Comparison of ENCODE assay signal across 21 mouse cellular contexts in the genomic region with DNA sequence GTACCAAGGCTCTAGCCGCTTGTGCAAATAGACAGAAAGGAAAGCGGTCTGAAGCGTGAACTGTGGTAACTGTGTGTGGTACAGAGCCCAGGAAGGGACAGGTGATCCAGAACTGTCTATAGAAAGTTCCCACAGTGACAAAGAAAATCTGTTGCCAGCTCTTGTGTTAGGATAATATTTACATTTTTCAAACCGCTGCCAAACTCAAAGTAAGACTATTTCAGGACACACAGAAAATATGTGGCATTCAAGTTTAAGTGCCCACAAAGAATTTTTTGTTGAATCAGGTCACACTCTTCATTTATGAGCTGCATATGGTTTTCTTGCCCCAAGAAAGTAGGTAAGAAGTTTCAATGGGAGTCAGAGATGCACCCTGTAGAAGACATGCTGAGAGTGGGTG. TPM values are rescaled to one million over a fixed set of nuclear protein-coding genes. Genes with fewer than 3 reads are reported as not detected.
"Had no signal": no experiment of that assay in that cellular context is flagged by ENCODE, and none has a peak within 500 bp of the region (broad histone marks: within the 10 kb centered on the region; RNA-seq: fewer than 3 reads in every experiment).

No protein-coding gene starts in this region.

- H3K27ac ChIP-seq: liver, embryonic 12.5 days; liver, embryonic 14.5 days; macrophage; midbrain, embryonic 13.5 days; midbrain, embryonic 15.5 days; neural tube, embryonic 12.5 days; stomach, embryonic 15.5 days; stomach, postnatal 0 days had no signal

- H3K27me3 ChIP-seq: midbrain, embryonic 13.5 days; midbrain, embryonic 15.5 days; neural tube, embryonic 12.5 days; stomach, embryonic 15.5 days had no signal

- H3K4me1 ChIP-seq: liver, embryonic 12.5 days; megakaryocyte, embryonic 14.5 days; midbrain, embryonic 13.5 days; midbrain, embryonic 15.5 days; neural tube, embryonic 12.5 days; stomach, embryonic 15.5 days had no signal

- H3K36me3 ChIP-seq: liver, embryonic 12.5 days; midbrain, embryonic 13.5 days; midbrain, embryonic 15.5 days; neural tube, embryonic 12.5 days; stomach, embryonic 15.5 days had no signal

- ATAC-seq: liver, embryonic 12.5 days; midbrain, embryonic 13.5 days; midbrain, embryonic 15.5 days had no signal

- DNase-seq: right cerebral cortex, postnatal 14 days; thymus, adult 2 months; thymus, postnatal 25 days; thymus, postnatal 4 days had no signal

- H3K4me3 ChIP-seq: liver, embryonic 12.5 days; megakaryocyte, embryonic 14.5 days; midbrain, embryonic 13.5 days; midbrain, embryonic 15.5 days; neural tube, embryonic 12.5 days; stomach, embryonic 15.5 days had no signal

- H3K9me3 ChIP-seq: liver, embryonic 12.5 days; megakaryocyte, embryonic 14.5 days; midbrain, embryonic 13.5 days; midbrain, embryonic 15.5 days; neural tube, embryonic 12.5 days; stomach, embryonic 15.5 days had no signal

- H3K4me2 ChIP-seq: liver, embryonic 12.5 days; midbrain, embryonic 11.5 days; midbrain, embryonic 13.5 days; midbrain, embryonic 15.5 days; neural tube, embryonic 12.5 days; stomach, embryonic 15.5 days had no signal

- H3K9ac ChIP-seq: liver, embryonic 12.5 days; liver, embryonic 14.5 days; midbrain, embryonic 13.5 days; midbrain, embryonic 15.5 days; neural tube, embryonic 12.5 days; stomach, embryonic 15.5 days had no signal

RNA-seq across cellular contexts. Expression of gene Gcm1, which starts 18.8 kb away (rescaled TPM):
- polyA plus RNA-seq: liver, adult 2 months; liver, embryonic 12.5 days; liver, embryonic 14.5 days; liver, embryonic 16.5 days; macrophage; midbrain, embryonic 15.5 days; midbrain, postnatal 0 days; neural tube, embryonic 12.5 days; neural tube, embryonic 14.5 days; spleen, adult 2 months; stomach, embryonic 15.5 days; stomach, postnatal 0 days; testis, adult 2 months; urinary bladder, adult 2 months had no signal
